Mouse (Mus musculus): ENCODE results near the gene A430078G23Rik. TPM values are rescaled to one million over a fixed set of nuclear protein-coding genes. Genes with fewer than 3 reads are reported as not detected.

Gene A430078G23Rik
- total RNA-seq, 4 experiments from 2014 or later = 0.19 to 1.5 (median 0.33) TPM

GRCm38 (mm10) chr8:3348142-3348823 is 4.9 kb upstream of the A430078G23Rik start:
- no peak for DNase-seq (ENCODE audit: low spot score)

- no peak for DNase-seq (ENCODE audit: low spot score)
Observed at GRCm38 (mm10) chr8:3350747-3351146, 2.5 kb upstream of the A430078G23Rik start.

GRCm38 (mm10) chr8:3352715-3353114 is 500 bp upstream of the A430078G23Rik start:
- DNase-seq (ENCODE audit: low spot score) = no peak

GRCm38 (mm10) chr8:3353811-3354442 is 712 bp downstream of the A430078G23Rik start:
- DNase-seq (ENCODE audit: low spot score) = no peak

- no peak for DNase-seq (ENCODE audit: low spot score)
Observed at GRCm38 (mm10) chr8:3354443-3354812, 1.2 kb downstream of the A430078G23Rik start.

GRCm38 (mm10) chr8:3355586-3355985 is 2.4 kb downstream of the A430078G23Rik start:
- DNase-seq (ENCODE audit: low spot score) = no peak

- peak; percentile 75 for DNase-seq (ENCODE audit: low spot score)
Observed at GRCm38 (mm10) chr8:3358060-3358459, 4.8 kb downstream of the A430078G23Rik start.

- DNase-seq (ENCODE audit: low spot score) = no peak
Observed at GRCm38 (mm10) chr8:3367086-3367485, 13.9 kb downstream of the A430078G23Rik start.

GRCm38 (mm10) chr8:3368091-3368490 is 14.9 kb downstream of the A430078G23Rik start:
- DNase-seq (ENCODE audit: low spot score) = no peak

GRCm38 (mm10) chr8:3375748-3376147 is 22.5 kb downstream of the A430078G23Rik start:
- DNase-seq (ENCODE audit: low spot score) = no peak

GRCm38 (mm10) chr8:3376641-3377274 is 23.5 kb downstream of the A430078G23Rik start:
- DNase-seq (ENCODE audit: low spot score) = peak; percentile 44

GRCm38 (mm10) chr8:3387286-3387685 is 34.1 kb downstream of the A430078G23Rik start:
- DNase-seq (ENCODE audit: low spot score) = peak; percentile 56

GRCm38 (mm10) chr8:3388591-3389338 is 35.5 kb downstream of the A430078G23Rik start:
- no peak for DNase-seq (ENCODE audit: low spot score)

GRCm38 (mm10) chr8:3389506-3389905 is 36.3 kb downstream of the A430078G23Rik start:
- no peak for DNase-seq (ENCODE audit: low spot score)

GRCm38 (mm10) chr8:3392293-3392692 is 39.1 kb downstream of the A430078G23Rik start:
- no peak for DNase-seq (ENCODE audit: low spot score)

GRCm38 (mm10) chr8:3392771-3393710 is 39.8 kb downstream of the A430078G23Rik start, which contains the start of gene Arhgef18:
TSS of gene Arhgef18 (plus strand) at chr8:3393006.
- DNase-seq (ENCODE audit: low spot score) = peak; percentile 91

GRCm38 (mm10) chr8:3394600-3394999 is 41.4 kb downstream of the A430078G23Rik start:
- DNase-seq (ENCODE audit: low spot score) = no peak

- DNase-seq (ENCODE audit: low spot score) = no peak
Observed at GRCm38 (mm10) chr8:3395246-3395645, 42.0 kb downstream of the A430078G23Rik start.

GRCm38 (mm10) chr8:3397597-3397996 is 44.4 kb downstream of the A430078G23Rik start:
- no peak for DNase-seq (ENCODE audit: low spot score)

GRCm38 (mm10) chr8:3400509-3400908 is 47.3 kb downstream of the A430078G23Rik start:
- DNase-seq (ENCODE audit: low spot score) = no peak

- DNase-seq (ENCODE audit: low spot score) = no peak
Observed at GRCm38 (mm10) chr8:3407417-3407816, 54.2 kb downstream of the A430078G23Rik start.
